Mouse (Mus musculus) thymus, adult 2 months (tissue): Measurements from ENCODE around the gene Rrp1.

ENCODE experiments used
- CTCF ChIP-seq: fragments of 200-500 bp; IDR thresholded peaks from 2 replicates; pipeline ENCODE4 v1.5.1; 2012; ENCODE audit warnings: mild to moderate bottlenecking, control low read depth, low read length, moderate library complexity, borderline replicate concordance; ENCODE audit not compliant: control insufficient read depth, poor library complexity, insufficient read depth; ENCODE audit errors: extremely low read depth
- POLR2A ChIP-seq: fragments of 200-500 bp; IDR thresholded peaks from 2 replicates; pipeline ENCODE4 v1.6.1; 2012; ENCODE audit warnings: mild to moderate bottlenecking, low read length, control low read depth, moderate library complexity; ENCODE audit not compliant: control insufficient read depth, poor library complexity, insufficient read depth; ENCODE audit errors: extremely low read depth

- no peak for TF ChIP-seq POLR2A
- TF ChIP-seq CTCF: no peak
Observed at GRCm38 (mm10) chr10:78418791-78419190, 5.9 kb upstream of the Rrp1 start.
